Mouse (Mus musculus) kidney, postnatal 0 days (tissue): ENCODE results near the gene F2. TPM values are rescaled to one million over a fixed set of nuclear protein-coding genes. Genes with fewer than 3 reads are reported as not detected.
A peak's percentile ranks its signal among the peaks of the same experiment; 100 is the strongest.

Source experiments
- ATAC-seq: fragments of 200-750 bp; cut with Nextera tagmentation; replicated peaks from 2 replicates; pipeline ENCODE4 v1.8.0; 2017; ENCODE audit warnings: low read depth, moderate number of reproducible peaks, moderate TSS enrichment, moderate library complexity; ENCODE audit not compliant: low FRiP score
- DNase-seq: peaks from one replicate; pipeline ENCODE4 v3.0.0-alpha.2; 2016; ENCODE audit warnings: low spot score
- H3K27ac ChIP-seq: fragments of 300-500 bp; sonication (generic); 2 replicates; pipeline ENCODE4 v1.5.1; 2014; ENCODE audit warnings: mild to moderate bottlenecking
- H3K27me3 ChIP-seq: fragments of 300-500 bp; sonication (generic); 2 replicates; pipeline ENCODE4 v1.6.1; 2014; ENCODE audit warnings: low read length, mixed read lengths; ENCODE audit not compliant: insufficient read depth
- H3K36me3 ChIP-seq: fragments of 300-500 bp; sonication (generic); 2 replicates; pipeline ENCODE4 v1.6.1; 2014; ENCODE audit warnings: low read length, mixed read lengths; ENCODE audit not compliant: insufficient read depth
- H3K4me1 ChIP-seq: fragments of 300-500 bp; sonication (generic); replicated peaks from 2 replicates; pipeline ENCODE4 v1.6.1; 2014; ENCODE audit warnings: antibody characterized with exemption, low read length, mixed read lengths; ENCODE audit not compliant: insufficient read depth
- H3K4me2 ChIP-seq: fragments of 300-500 bp; sonication (generic); 2 replicates; pipeline ENCODE4 v1.6.1; 2014; ENCODE audit warnings: mild to moderate bottlenecking, low read length, moderate library complexity, mixed read lengths
- H3K4me3 ChIP-seq: fragments of 300-500 bp; sonication (generic); replicated peaks from 2 replicates; pipeline ENCODE4 v1.5.1; 2014; ENCODE audit warnings: low read depth, low read length
- H3K9ac ChIP-seq: fragments of 300-500 bp; sonication (generic); 2 replicates; pipeline ENCODE4 v1.6.1; 2014; ENCODE audit warnings: low read depth, low read length
- H3K9me3 ChIP-seq: fragments of 300-500 bp; sonication (generic); replicated peaks from 2 replicates; pipeline ENCODE4 v1.6.1; 2016; ENCODE audit warnings: low read length, inconsistent platforms, mixed read lengths
- CTCF ChIP-seq: IDR thresholded peaks from 2 replicates; pipeline ENCODE4 v1.5.1; 2016; ENCODE audit warnings: antibody characterized with exemption, low read depth, mild to moderate bottlenecking, moderate library complexity
- WGBS: fragments of 180-500 bp; shearing (Covaris S2); extraction: QIAGEN DNeasy Blood & Tissue Kit; methylation state at CpG from one replicate; pipeline ENCODE4 v1.1.7; 2014; 5-methylcytosine and 5-hydroxymethylcytosine counted together
- polyA plus RNA-seq: library from polyadenylated mRNA; unstranded; fragments of >200 nt; fragmentation: Nextera tagmentation; extraction: Ambion mirVana; gene quantifications from 2 replicates; pipeline ENCODE4 v1.2.1, GENCODE M21; 2015

The F2 gene
- polyA plus RNA-seq, 1 experiment from 2014 or later = 0.05 TPM

- Histone ChIP-seq H3K36me3 (peaks cover 38% of the 10 kb centered on the region), H3K4me3 (peak within 1 kb of the TSS; percentile 83), H3K4me2 (peak within 1 kb of the TSS; percentile 92), H3K4me1 (peaks cover 12% of the 10 kb centered on the region; the same call in 1 of the 2 replicates), H3K9me3 (no peaks in the 10 kb centered on the region), H3K27me3 (no peaks in the 10 kb centered on the region), H3K9ac (peak within 1 kb of the TSS; percentile 85), H3K27ac (peak within 1 kb of the TSS; percentile 93)
- TF ChIP-seq CTCF = no peak
- WGBS = under 1% methylated on average over 44 of the region's 44 CpGs
- ATAC-seq (peak; percentile 94), DNase-seq (peak; percentile 99)
Observed at GRCm38 (mm10) chr2:91649553-91650359, 13.5 kb upstream of the F2 start, which contains the start of the genes Zfp408 and Arhgap1. Gene Zfp408 (minus strand): TSS chr2:91649791. Gene Arhgap1 (plus strand): TSS chr2:91649860.

GRCm38 (mm10) chr2:91649152-91649551, 12.9 kb upstream of the F2 start:
- H3K27ac ChIP-seq = peak overlapping the region; percentile 93
- H3K4me1 ChIP-seq = peaks cover 12% of the 10 kb centered on the region; the same call in 1 of the 2 replicates
- H3K9me3 ChIP-seq = no peaks in the 10 kb centered on the region
- no peaks in the 10 kb centered on the region for H3K27me3 ChIP-seq
- peaks cover 38% of the 10 kb centered on the region for H3K36me3 ChIP-seq
- no peak for TF ChIP-seq CTCF
- DNase-seq = no peak
- 1% methylated on average over 15 of the region's 15 CpGs for WGBS
- peak overlapping the region; percentile 85 for H3K9ac ChIP-seq
- H3K4me3 ChIP-seq = peak overlapping the region; percentile 83
- ATAC-seq = no peak; the same call in 1 of the 2 replicates
- H3K4me2 ChIP-seq = peak overlapping the region; percentile 92

GRCm38 (mm10) chr2:91646733-91647132, 10.5 kb upstream of the F2 start:
- DNase-seq (no peak), ATAC-seq (no peak)
- H3K27ac ChIP-seq = no peak overlapping the region
- H3K9ac ChIP-seq = no peak overlapping the region
- WGBS = 56% methylated on average over 1 of the region's 1 CpGs
- peaks cover 38% of the 10 kb centered on the region for H3K36me3 ChIP-seq
- no peak overlapping the region for H3K4me2 ChIP-seq
- H3K27me3 ChIP-seq = no peaks in the 10 kb centered on the region
- peaks cover 6% of the 10 kb centered on the region; the same call in 1 of the 2 replicates for H3K4me1 ChIP-seq
- peak; percentile 71 for TF ChIP-seq CTCF
- no peak overlapping the region for H3K4me3 ChIP-seq
- H3K9me3 ChIP-seq = no peaks in the 10 kb centered on the region

GRCm38 (mm10) chr2:91645811-91646210, 9.6 kb upstream of the F2 start:
- no peak overlapping the region for H3K9ac ChIP-seq
- peaks cover 38% of the 10 kb centered on the region for H3K36me3 ChIP-seq
- H3K4me1 ChIP-seq = 0 out of 2 replicates have a peak, but pooled peaks cover 2% of the 10 kb centered on the region
- no peak for TF ChIP-seq CTCF
- no peak overlapping the region for H3K4me3 ChIP-seq
- WGBS = 95% methylated on average over 11 of the region's 11 CpGs
- no peaks in the 10 kb centered on the region for H3K27me3 ChIP-seq
- H3K9me3 ChIP-seq = no peaks in the 10 kb centered on the region
- no peak overlapping the region for H3K4me2 ChIP-seq
- no peak for DNase-seq
- ATAC-seq = no peak
- H3K27ac ChIP-seq = no peak overlapping the region

- WGBS = 98% methylated on average over 15 of the region's 15 CpGs
- no peaks in the 10 kb centered on the region for H3K4me1 ChIP-seq
- H3K27me3 ChIP-seq = no peaks in the 10 kb centered on the region
- no peak overlapping the region for H3K4me3 ChIP-seq
- no peaks in the 10 kb centered on the region for H3K9me3 ChIP-seq
- DNase-seq (no peak), ATAC-seq (no peak)
- peaks cover 38% of the 10 kb centered on the region for H3K36me3 ChIP-seq
- H3K9ac ChIP-seq = no peak overlapping the region
- H3K4me2 ChIP-seq = no peak overlapping the region
- no peak overlapping the region for H3K27ac ChIP-seq
- no peak for TF ChIP-seq CTCF
Observed at GRCm38 (mm10) chr2:91645354-91645753, 9.1 kb upstream of the F2 start.

- Histone ChIP-seq H3K27me3 (no peaks in the 10 kb centered on the region), H3K36me3 (peaks cover 38% of the 10 kb centered on the region), H3K9me3 (no peaks in the 10 kb centered on the region), H3K4me1 (no peaks in the 10 kb centered on the region), H3K4me3 (no peak overlapping the region), H3K9ac (no peak overlapping the region), H3K27ac (no peak overlapping the region), H3K4me2 (no peak overlapping the region)
- no peak for ATAC-seq
- DNase-seq = no peak
- WGBS = 94% methylated on average over 11 of the region's 11 CpGs
- TF ChIP-seq CTCF = no peak
Observed at GRCm38 (mm10) chr2:91644021-91644420, 7.8 kb upstream of the F2 start.
